In genomic region chr19:22917345-22917735, GRCm38 (mm10) we compare ENCODE assay signal across 7 mouse cellular contexts.
DNase-seq lines count a peak whose midpoint lies in the region; ATAC-seq and TF ChIP-seq lines count a peak whose summit lies in the region.

No protein-coding gene starts in this region.

- no peaks in the 10 kb centered on the region for H3K27me3 ChIP-seq in heart, embryonic 16.5 days (ENCODE audit: control insufficient read depth, insufficient read depth, low read length)
- no peaks in the 10 kb centered on the region for H3K27me3 ChIP-seq in liver, postnatal 0 days (ENCODE audit: insufficient read depth, low read length)
- no peaks in the 10 kb centered on the region for H3K27me3 ChIP-seq in stomach, embryonic 15.5 days (replicated peaks)

- TF ChIP-seq EP300 in liver, postnatal 0 days (IDR thresholded peaks at IDR 0.05; ENCODE audit: low read depth), result no peak

- no peak for TF ChIP-seq POLR2A in embryonic fibroblast, embryonic 13.5 days (IDR thresholded peaks at IDR 0.05; ENCODE audit: low read depth, low read length)

- H3K36me3 ChIP-seq in heart, embryonic 16.5 days (ENCODE audit: control insufficient read depth, insufficient read depth), result no peaks in the 10 kb centered on the region
- no peaks in the 10 kb centered on the region for H3K36me3 ChIP-seq in liver, postnatal 0 days (replicated peaks; ENCODE audit: insufficient read depth, low read length)
- H3K36me3 ChIP-seq in stomach, embryonic 15.5 days, result no peaks in the 10 kb centered on the region

- no peaks in the 10 kb centered on the region for H3K9me3 ChIP-seq in heart, embryonic 16.5 days (replicated peaks; ENCODE audit: control insufficient read depth, low read length)
- no peaks in the 10 kb centered on the region for H3K9me3 ChIP-seq in liver, postnatal 0 days (ENCODE audit: low read length)
- H3K9me3 ChIP-seq in stomach, embryonic 15.5 days, result no peaks in the 10 kb centered on the region

- no peak for TF ChIP-seq CTCF in liver, postnatal 0 days (IDR thresholded peaks at IDR 0.05; ENCODE audit: low read depth)
- TF ChIP-seq CTCF in embryonic fibroblast, embryonic 13.5 days (IDR thresholded peaks at IDR 0.05; ENCODE audit: borderline replicate concordance, insufficient read depth, low read length), result no peak

- WGBS in heart, embryonic 16.5 days, result 49% methylated on average over 3 of the region's 3 CpGs
- WGBS in liver, postnatal 0 days (ENCODE audit: insufficient replicate concordance), result 19% methylated on average over 3 of the region's 3 CpGs
- 51% methylated on average over 3 of the region's 3 CpGs for WGBS in stomach, embryonic 15.5 days

- H3K9ac ChIP-seq in heart, embryonic 16.5 days (ENCODE audit: low read length), result no peak overlapping the region
- H3K9ac ChIP-seq in liver, postnatal 0 days (replicated peaks), result no peak overlapping the region
- H3K9ac ChIP-seq in stomach, embryonic 15.5 days, result no peak overlapping the region

- no peak overlapping the region for H3K4me3 ChIP-seq in heart, embryonic 16.5 days (ENCODE audit: low read length)
- H3K4me3 ChIP-seq in liver, postnatal 0 days (ENCODE audit: low read depth, low read length), result no peak overlapping the region
- H3K4me3 ChIP-seq in embryonic fibroblast, embryonic 13.5 days (ENCODE audit: insufficient read depth, low read length), result no peak overlapping the region
- H3K4me3 ChIP-seq in stomach, embryonic 15.5 days (replicated peaks), result no peak overlapping the region

- H3K4me2 ChIP-seq in heart, embryonic 16.5 days (ENCODE audit: low read depth, low read length), result no peak overlapping the region; the same call in 1 of the 2 replicates
- H3K4me2 ChIP-seq in liver, postnatal 0 days (ENCODE audit: low read depth, low read length), result no peak overlapping the region
- H3K4me2 ChIP-seq in stomach, embryonic 15.5 days, result no peak overlapping the region

- H3K27ac ChIP-seq in heart, embryonic 16.5 days (ENCODE audit: low read length), result peak overlapping the region; percentile 80
- 0 out of 2 replicates have a peak overlapping the region, but pooled peaks have one; percentile 64 for H3K27ac ChIP-seq in liver, postnatal 0 days (ENCODE audit: low read depth)
- peak overlapping the region; percentile 99 for H3K27ac ChIP-seq in embryonic fibroblast, embryonic 13.5 days (ENCODE audit: insufficient read depth, low read length)
- H3K27ac ChIP-seq in stomach, embryonic 15.5 days, result peak overlapping the region; percentile 88; the same call in 1 of the 2 replicates

- H3K4me1 ChIP-seq in heart, embryonic 16.5 days (ENCODE audit: control insufficient read depth, insufficient read depth, low read length), result peaks cover 10% of the 10 kb centered on the region
- peaks cover 5% of the 10 kb centered on the region; the same call in 1 of the 2 replicates for H3K4me1 ChIP-seq in liver, postnatal 0 days (ENCODE audit: insufficient read depth)
- H3K4me1 ChIP-seq in embryonic fibroblast, embryonic 13.5 days (ENCODE audit: control insufficient read depth, insufficient read depth, low read length), result peaks cover 6% of the 10 kb centered on the region; the same call in 1 of the 2 replicates
- H3K4me1 ChIP-seq in stomach, embryonic 15.5 days, result peaks cover 15% of the 10 kb centered on the region

- ATAC-seq in heart, embryonic 16.5 days (replicated peaks; ENCODE audit: extremely low read depth, insufficient read depth, low FRiP score), result no peak
- no peak for ATAC-seq in liver, postnatal 0 days
- no peak for ATAC-seq in stomach, embryonic 15.5 days (ENCODE audit: insufficient read depth, low FRiP score, low read depth)

- no peak for DNase-seq in heart, adult 11 months
- DNase-seq in liver, postnatal 0 days, result no peak
- no peak for DNase-seq in liver
- no peak for DNase-seq in right cerebral cortex, postnatal 36 days (ENCODE audit: low spot score in 2 of 2)
